Mouse (Mus musculus) stomach, postnatal 0 days (tissue): ENCODE measurements around the gene Gzmm. TPM values are rescaled to one million over a fixed set of nuclear protein-coding genes. Genes with fewer than 3 reads are reported as not detected.
A peak's percentile ranks its signal among the peaks of the same experiment; 100 is the strongest.

ENCODE experiments used
- ATAC-seq: fragments of 200-750 bp; cut with Nextera tagmentation; 2 replicates; pipeline ENCODE4 v1.8.0; 2017; ENCODE audit not compliant: low FRiP score, low TSS enrichment
- DNase-seq: peaks from one replicate; pipeline ENCODE4 v3.0.0-alpha.2; 2016; ENCODE audit warnings: low spot score
- H3K27ac ChIP-seq: fragments of 300-500 bp; sonication (generic); replicated peaks from 2 replicates; pipeline ENCODE4 v1.5.1; 2014; ENCODE audit warnings: mild to moderate bottlenecking, control low read depth
- H3K27me3 ChIP-seq: fragments of 300-500 bp; sonication (generic); 2 replicates; pipeline ENCODE4 v1.6.1; 2014; ENCODE audit warnings: low read length; ENCODE audit not compliant: control insufficient read depth, insufficient read depth
- H3K36me3 ChIP-seq: fragments of 300-500 bp; sonication (generic); 2 replicates; pipeline ENCODE4 v1.6.1; 2014; ENCODE audit warnings: low read length, mixed read lengths; ENCODE audit not compliant: control insufficient read depth, insufficient read depth
- H3K4me1 ChIP-seq: fragments of 300-500 bp; sonication (generic); replicated peaks from 2 replicates; pipeline ENCODE4 v1.6.1; 2014; ENCODE audit warnings: antibody characterized with exemption; ENCODE audit not compliant: control insufficient read depth, insufficient read depth
- H3K4me2 ChIP-seq: fragments of 300-500 bp; sonication (generic); replicated peaks from 2 replicates; pipeline ENCODE4 v1.6.1; 2014; ENCODE audit warnings: low read depth, mild to moderate bottlenecking, control low read depth, moderate library complexity
- H3K4me3 ChIP-seq: fragments of 300-500 bp; sonication (generic); 2 replicates; pipeline ENCODE4 v1.5.1; 2014; ENCODE audit warnings: low read depth, low read length, control low read depth
- H3K9ac ChIP-seq: fragments of 300-500 bp; sonication (generic); 2 replicates; pipeline ENCODE4 v1.6.1; 2014; ENCODE audit warnings: mild to moderate bottlenecking, low read length, control low read depth, mixed read lengths
- H3K9me3 ChIP-seq: fragments of 300-500 bp; sonication (generic); 2 replicates; pipeline ENCODE4 v1.6.1; 2016; ENCODE audit warnings: low read length; ENCODE audit not compliant: control insufficient read depth
- CTCF ChIP-seq: IDR thresholded peaks from 2 replicates; pipeline ENCODE4 v1.5.1; 2016; ENCODE audit warnings: antibody characterized with exemption, low read depth, mild to moderate bottlenecking, moderate library complexity
- EP300 ChIP-seq: optimal IDR thresholded peaks from 2 replicates; pipeline ENCODE3; 2016; ENCODE audit warnings: antibody characterized with exemption
- WGBS: fragments of 180-500 bp; shearing (Covaris S2); extraction: QIAGEN DNeasy Blood & Tissue Kit; methylation state at CpG from one replicate; pipeline ENCODE4 v1.1.7; 2014; 5-methylcytosine and 5-hydroxymethylcytosine counted together
- polyA plus RNA-seq: library from polyadenylated mRNA; unstranded; fragments of >200 nt; fragmentation: Nextera tagmentation; extraction: Ambion mirVana; gene quantifications from 2 replicates; pipeline ENCODE4 v1.2.1, GENCODE M21; 2015

The Gzmm gene
- polyA plus RNA-seq, 1 experiment from 2014 or later: 0.62 TPM

DNA sequence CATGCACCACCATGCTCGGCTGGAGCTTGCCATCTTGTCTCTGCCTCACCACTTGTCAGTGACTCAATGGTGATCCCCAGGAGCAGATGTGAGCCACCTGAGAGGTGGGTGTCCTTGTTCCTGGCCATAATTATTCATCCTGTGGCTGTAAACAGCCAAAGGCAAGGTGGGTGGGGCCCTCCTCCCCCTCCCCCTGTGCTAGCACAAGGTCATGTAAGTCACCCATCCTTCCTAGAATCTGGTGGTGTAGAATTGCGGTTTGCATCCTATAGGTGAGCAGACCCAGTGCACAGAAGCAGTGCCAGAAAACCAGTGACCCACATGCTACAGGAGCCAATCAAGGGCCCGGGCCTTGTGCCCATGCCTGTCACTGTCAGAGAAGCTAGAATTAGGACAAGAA lies 15.8 kb upstream of the Gzmm start:
- Histone ChIP-seq H3K9ac (no peak overlapping the region), H3K36me3 (no peaks in the 10 kb centered on the region), H3K4me2 (no peak overlapping the region), H3K27ac (no peak overlapping the region), H3K27me3 (no peaks in the 10 kb centered on the region), H3K4me3 (no peak overlapping the region), H3K9me3 (no peaks in the 10 kb centered on the region), H3K4me1 (0 out of 2 replicates have a peak, but pooled peaks cover 3% of the 10 kb centered on the region)
- DNase-seq (no peak), ATAC-seq (no peak)
- 82% methylated on average over 3 of the region's 3 CpGs for WGBS
- no peak for TF ChIP-seq EP300
- TF ChIP-seq CTCF: no peak

- no peak overlapping the region for H3K4me3 ChIP-seq
- ATAC-seq (no peak), DNase-seq (no peak)
- H3K9ac ChIP-seq: no peak overlapping the region
- WGBS: 62% methylated on average over 44 of the region's 44 CpGs
- no peak overlapping the region for H3K27ac ChIP-seq
- no peaks in the 10 kb centered on the region for H3K9me3 ChIP-seq
- no peak for TF ChIP-seq EP300
- no peak for TF ChIP-seq CTCF
- no peaks in the 10 kb centered on the region for H3K4me1 ChIP-seq
- no peaks in the 10 kb centered on the region for H3K27me3 ChIP-seq
- no peak overlapping the region for H3K4me2 ChIP-seq
- H3K36me3 ChIP-seq: no peaks in the 10 kb centered on the region
Measured at GRCm38 (mm10) chr10:79675346-79676035, 13.3 kb upstream of the Gzmm start.

GRCm38 (mm10) chr10:79680606-79681495 lies 8.0 kb upstream of the Gzmm start:
- Histone ChIP-seq H3K9ac (peak overlapping the region; percentile 19; the same call in 1 of the 2 replicates), H3K27me3 (no peaks in the 10 kb centered on the region), H3K4me1 (peaks cover 10% of the 10 kb centered on the region; the same call in 1 of the 2 replicates), H3K27ac (peak overlapping the region; percentile 83), H3K36me3 (peaks cover 7% of the 10 kb centered on the region), H3K4me2 (peak overlapping the region; percentile 63), H3K9me3 (no peaks in the 10 kb centered on the region), H3K4me3 (peak overlapping the region; percentile 73)
- 20% methylated on average over 11 of the region's 11 CpGs for WGBS
- peak; percentile 37 for DNase-seq
- TF ChIP-seq EP300 (no peak), CTCF (no peak)
- ATAC-seq: peak; percentile 14; the same call in 1 of the 2 replicates

GRCm38 (mm10) chr10:79681591-79682245 lies 7.1 kb upstream of the Gzmm start, which contains the start of gene Cdc34:
TSS of gene Cdc34 (plus strand) at chr10:79682195.
- under 1% methylated on average over 81 of the region's 84 CpGs for WGBS

GRCm38 (mm10) chr10:79682551-79682915 lies 6.3 kb upstream of the Gzmm start:
- Histone ChIP-seq H3K4me2 (peak overlapping the region; percentile 75), H3K4me3 (peak overlapping the region; percentile 73), H3K27ac (peak overlapping the region; percentile 89), H3K27me3 (no peaks in the 10 kb centered on the region), H3K36me3 (peaks cover 11% of the 10 kb centered on the region), H3K9ac (peak overlapping the region; percentile 85), H3K4me1 (peaks cover 10% of the 10 kb centered on the region; the same call in 1 of the 2 replicates), H3K9me3 (no peaks in the 10 kb centered on the region)
- DNase-seq: no peak
- ATAC-seq: 0 out of 2 replicates have a peak, but pooled peaks have one; percentile 3
- WGBS: 0% methylated on average over 10 of the region's 10 CpGs
- TF ChIP-seq EP300 (no peak), CTCF (no peak)

More at GRCm38 (mm10) chr10:79681591-79682245, 7.1 kb upstream of the Gzmm start, which contains the start of gene Cdc34:
- no peaks in the 10 kb centered on the region for H3K9me3 ChIP-seq
- no peaks in the 10 kb centered on the region for H3K27me3 ChIP-seq
- H3K27ac ChIP-seq: peak within 1 kb of the TSS; percentile 89
- peak within 1 kb of the TSS; percentile 85 for H3K9ac ChIP-seq
- peaks cover 10% of the 10 kb centered on the region; the same call in 1 of the 2 replicates for H3K4me1 ChIP-seq
- H3K4me2 ChIP-seq: peak within 1 kb of the TSS; percentile 75
- ATAC-seq (peak; percentile 93), DNase-seq (peak; percentile 99)
- peak within 1 kb of the TSS; percentile 73 for H3K4me3 ChIP-seq
- TF ChIP-seq CTCF (peak; percentile 55), EP300 (no peak)
- H3K36me3 ChIP-seq: peaks cover 7% of the 10 kb centered on the region
